Mouse (Mus musculus) megakaryocyte progenitor cell, adult 5-6 weeks (primary cell): ENCODE measurements around the gene Immp2l. TPM values are rescaled to one million over a fixed set of nuclear protein-coding genes. Genes with fewer than 3 reads are reported as not detected.
"Not testable (repeated sequence)": the region's sequence is repeated elsewhere in the genome, so short reads cannot be mapped to it uniquely, and the experiment has no call there.

Experiments used
- ATAC-seq: replicated peaks from 2 replicates; pipeline ENCODE4 v1.8.0; 2016; ENCODE audit warnings: mild to moderate bottlenecking, moderate TSS enrichment, inconsistent platforms; ENCODE audit not compliant: poor library complexity
- total RNA-seq, 2 experiments: library from RNA; stranded (forward) in 1 of 2; stranded (reverse) in 1 of 2; fragments of 157-497, 149-512 nt in 1 of 2; fragments of 200-1000 nt in 1 of 2; gene quantifications; 2 replicates each; pipeline versions ENCODE4 v1.2.3 to v1.2.4; 2015 to 2017

The Immp2l gene
- total RNA-seq, 2 experiments from 2014 or later: 5.7 to 9.1 TPM

- no peak for ATAC-seq
Observed at GRCm38 (mm10) chr12:41773961-41774360, 750.1 kb downstream of the Immp2l start.

- ATAC-seq: no peak
Observed at GRCm38 (mm10) chr12:41774623-41775323, 750.9 kb downstream of the Immp2l start.

GRCm38 (mm10) chr12:41777762-41778161 is 753.9 kb downstream of the Immp2l start:
- ATAC-seq: not testable (repeated sequence)

GRCm38 (mm10) chr12:41793681-41794080 is 769.8 kb downstream of the Immp2l start:
- ATAC-seq: not testable (repeated sequence)

GRCm38 (mm10) chr12:41829517-41829916 is 805.6 kb downstream of the Immp2l start:
- ATAC-seq: no peak

- no peak for ATAC-seq
Observed at GRCm38 (mm10) chr12:41831731-41832130, 807.8 kb downstream of the Immp2l start.

GRCm38 (mm10) chr12:41834646-41835045 is 810.8 kb downstream of the Immp2l start:
- ATAC-seq: no peak

GRCm38 (mm10) chr12:41838334-41838847 is 814.5 kb downstream of the Immp2l start:
- ATAC-seq: no peak

GRCm38 (mm10) chr12:41839241-41839640 is 815.4 kb downstream of the Immp2l start:
- ATAC-seq: no peak

- no peak for ATAC-seq
Observed at GRCm38 (mm10) chr12:41842694-41843329, 818.9 kb downstream of the Immp2l start.

- peak; percentile 50; the same call in 1 of the 2 replicates for ATAC-seq
Observed at GRCm38 (mm10) chr12:41851896-41852470, 828.1 kb downstream of the Immp2l start.

- ATAC-seq: not testable (repeated sequence)
Observed at GRCm38 (mm10) chr12:41859652-41860051, 835.8 kb downstream of the Immp2l start.

GRCm38 (mm10) chr12:41868317-41868716 is 844.4 kb downstream of the Immp2l start:
- no peak for ATAC-seq

GRCm38 (mm10) chr12:41874015-41874414 is 850.1 kb downstream of the Immp2l start:
- ATAC-seq: no peak

GRCm38 (mm10) chr12:41877292-41877959 is 853.5 kb downstream of the Immp2l start:
- no peak for ATAC-seq

GRCm38 (mm10) chr12:41878493-41878892 is 854.6 kb downstream of the Immp2l start:
- peak; percentile 98 for ATAC-seq

- no peak for ATAC-seq
Observed at GRCm38 (mm10) chr12:41878972-41879371, 855.1 kb downstream of the Immp2l start.

GRCm38 (mm10) chr12:41879412-41879811 is 855.5 kb downstream of the Immp2l start:
- no peak for ATAC-seq

- ATAC-seq: no peak
Observed at GRCm38 (mm10) chr12:41880833-41881232, 856.9 kb downstream of the Immp2l start.

GRCm38 (mm10) chr12:41908011-41908410 is 884.1 kb downstream of the Immp2l start:
- no peak for ATAC-seq

- ATAC-seq: no peak
Observed at GRCm38 (mm10) chr12:41911626-41912025, 887.7 kb downstream of the Immp2l start.
